Mouse (Mus musculus): ENCODE measurements at regions not wholly inside any gene's neighbourhood (a gene's known extent, or its start where the extent isn't known, plus 50 kb on each side); places are given as distances from the start of the nearest gene placed in this dataset.

DNA sequence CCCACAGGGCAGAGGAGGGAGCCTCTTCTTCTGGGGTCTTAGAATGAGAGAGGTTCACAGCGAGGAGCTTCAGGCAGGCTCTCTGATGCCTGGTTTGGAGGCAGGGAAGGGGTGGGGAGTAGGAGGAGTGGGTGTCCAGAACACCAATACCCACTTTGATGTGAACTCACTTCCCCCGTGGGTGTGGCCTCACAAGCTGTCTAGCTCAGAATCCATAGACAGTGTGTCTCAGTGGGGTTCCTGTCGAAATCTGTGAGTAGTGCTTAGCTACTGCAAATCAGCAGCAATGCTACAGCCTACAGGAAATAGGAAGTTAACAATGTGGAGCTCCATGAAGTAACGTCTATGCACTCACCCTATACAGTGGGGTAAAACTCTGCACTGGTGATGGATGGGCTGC, 102.5 kb upstream of the Mon1b start:
- no peak for TF ChIP-seq POLR2A (IDR thresholded peaks at IDR 0.05; ENCODE audit: low read depth, low read length)
- TF ChIP-seq ZMIZ1 (IDR thresholded peaks at IDR 0.05; ENCODE audit: low read depth, low read length): no peak
- TF ChIP-seq UBTF (IDR thresholded peaks at IDR 0.05; ENCODE audit: low read depth, low read length): no peak
- no peak for TF ChIP-seq CTCF (conservative IDR thresholded peaks at IDR 0.05 in 1 of 2, IDR thresholded peaks at IDR 0.05 in 1 of 2; ENCODE audit: low read depth in 2 of 2, low read length in 2 of 2)

All from CH12.LX (cell line).